Comparison of ENCODE assay signal across 21 mouse cellular contexts in the genomic region with DNA sequence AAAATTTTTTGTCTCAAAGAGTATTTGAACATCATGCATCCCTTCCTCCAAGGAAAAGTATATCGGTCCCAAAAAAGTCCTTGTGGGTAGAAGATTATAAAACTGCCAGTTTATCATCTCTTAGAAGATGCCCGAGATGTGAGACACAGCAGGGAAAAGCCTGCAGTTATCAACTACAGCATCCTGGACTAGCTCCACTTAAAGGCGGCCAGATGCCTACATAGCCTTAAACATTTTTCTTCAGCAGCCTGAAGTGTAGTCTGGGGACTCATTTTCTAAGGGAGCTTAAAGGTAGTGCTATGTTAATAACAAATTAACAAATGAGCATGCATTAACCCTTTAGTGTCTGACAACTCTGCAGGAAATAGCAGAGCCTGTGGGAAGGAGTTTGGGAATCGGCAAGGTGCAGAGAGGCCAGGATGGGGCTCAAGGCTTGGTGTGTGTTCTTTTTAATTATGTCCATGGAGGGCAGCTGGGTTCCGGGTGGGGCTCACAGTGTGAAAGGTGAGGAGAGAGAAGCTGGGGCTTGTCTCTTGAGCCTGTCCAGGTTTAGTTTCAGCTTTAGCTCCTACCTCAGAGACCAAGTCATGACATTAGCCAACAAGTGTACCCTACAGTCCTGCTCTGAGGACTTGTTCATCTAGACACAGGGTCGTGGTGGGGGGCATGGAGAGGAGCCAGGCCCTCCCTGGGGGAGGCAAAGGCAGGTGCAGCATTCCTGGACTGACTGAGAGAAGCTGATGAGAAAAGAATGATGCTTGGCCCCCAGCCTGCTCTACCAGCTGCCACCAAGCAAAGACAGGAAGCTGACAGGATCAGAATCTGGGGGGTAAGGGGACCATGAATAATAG.
DNase-seq lines count a peak whose midpoint lies in the region; ATAC-seq and TF ChIP-seq lines count a peak whose summit lies in the region.
"Had no signal": no experiment of that assay in that cellular context is flagged by ENCODE, and none has a peak within 500 bp of the region (broad histone marks: within the 10 kb centered on the region; RNA-seq: fewer than 3 reads in every experiment).

No protein-coding gene starts in this region.

- no peak for TF ChIP-seq CTCF in gastrocnemius, adult 2 months (IDR thresholded peaks at IDR 0.05)

- no peaks in the 10 kb centered on the region for H3K27me3 ChIP-seq in midbrain, embryonic 11.5 days (ENCODE audit: control insufficient read depth, insufficient read depth, low read length)
- H3K27me3 ChIP-seq in midbrain, embryonic 13.5 days, result no peaks in the 10 kb centered on the region
- no peaks in the 10 kb centered on the region for H3K27me3 ChIP-seq in embryonic facial prominence, embryonic 12.5 days
- H3K27me3 ChIP-seq in limb, embryonic 12.5 days, result no peaks in the 10 kb centered on the region
- H3K27me3 ChIP-seq: embryonic facial prominence, embryonic 13.5 days; forebrain, embryonic 13.5 days; heart, embryonic 15.5 days; hindbrain, embryonic 13.5 days; intestine, embryonic 15.5 days had no signal

- no peak overlapping the region for H3K4me2 ChIP-seq in midbrain, embryonic 11.5 days
- H3K4me2 ChIP-seq in midbrain, embryonic 13.5 days (replicated peaks), result no peak overlapping the region
- H3K4me2 ChIP-seq in embryonic facial prominence, embryonic 12.5 days (replicated peaks), result peak overlapping the region; percentile 27; the same call in 1 of the 2 replicates
- H3K4me2 ChIP-seq in limb, embryonic 12.5 days, result no peak overlapping the region
- H3K4me2 ChIP-seq: embryonic facial prominence, embryonic 13.5 days; forebrain, embryonic 13.5 days; heart, embryonic 11.5 days; heart, embryonic 15.5 days; hindbrain, embryonic 13.5 days; intestine, embryonic 15.5 days had no signal

- intact Hi-C loops in heart, postnatal 25 days (cut with DNase I), result loop anchor here (2.0 kb wide), 1 partner anchor 13 kb away; no protein-coding TSS in a partner anchor
- intact Hi-C loops in gastrocnemius, adult 2 months (cut with DNase I), result loop anchor here (5.0 kb wide), 1 partner anchor 282 kb away; no protein-coding TSS in a partner anchor

- H3K27ac ChIP-seq in midbrain, embryonic 11.5 days (ENCODE audit: low read depth, low read length), result no peak overlapping the region
- H3K27ac ChIP-seq in midbrain, embryonic 13.5 days, result no peak overlapping the region
- H3K27ac ChIP-seq in embryonic facial prominence, embryonic 12.5 days, result no peak overlapping the region; the same call in 1 of the 2 replicates
- H3K27ac ChIP-seq in limb, embryonic 12.5 days, result no peak overlapping the region
- H3K27ac ChIP-seq in gastrocnemius, adult 2 months, result no peak overlapping the region
- H3K27ac ChIP-seq: embryonic facial prominence, embryonic 13.5 days; forebrain, embryonic 13.5 days; heart, adult 2 months; heart, embryonic 15.5 days; hindbrain, embryonic 13.5 days; intestine, embryonic 15.5 days had no signal

- H3K9me3 ChIP-seq in midbrain, embryonic 11.5 days (ENCODE audit: control insufficient read depth, low read length), result no peaks in the 10 kb centered on the region
- no peaks in the 10 kb centered on the region for H3K9me3 ChIP-seq in midbrain, embryonic 13.5 days
- no peaks in the 10 kb centered on the region for H3K9me3 ChIP-seq in embryonic facial prominence, embryonic 12.5 days
- H3K9me3 ChIP-seq in limb, embryonic 12.5 days, result no peaks in the 10 kb centered on the region
- H3K9me3 ChIP-seq: embryonic facial prominence, embryonic 13.5 days; forebrain, embryonic 13.5 days; heart, embryonic 15.5 days; hindbrain, embryonic 13.5 days; intestine, embryonic 15.5 days had no signal

- DNase-seq in heart, adult 11 months, result peak; percentile 78
- no peak for DNase-seq in heart, postnatal 25 days (ENCODE audit: low spot score)
- DNase-seq in midbrain, embryonic 11.5 days (ENCODE audit: low spot score, missing footprints), result peak; percentile 82
- no peak for DNase-seq in c-Kit-positive CD71-positive TER-119-positive erythroid progenitor cells, embryonic 14.5 days (ENCODE audit: low spot score)
- DNase-seq in gastrocnemius, adult 2 months, result no peak
- DNase-seq: adrenal gland, adult 2 months; adrenal gland, postnatal 25 days; cerebellum, adult 8-10 months; forebrain, postnatal 0 days; gastrocnemius, postnatal 10 days; heart, adult 2 months; heart, postnatal 14 days had no signal

- WGBS in midbrain, embryonic 11.5 days, result 85% methylated on average over 6 of the region's 6 CpGs
- WGBS in midbrain, embryonic 13.5 days, result 83% methylated on average over 6 of the region's 6 CpGs
- WGBS in embryonic facial prominence, embryonic 12.5 days, result 43% methylated on average over 6 of the region's 6 CpGs
- WGBS in limb, embryonic 12.5 days, result 43% methylated on average over 6 of the region's 6 CpGs

- ATAC-seq in midbrain, embryonic 11.5 days (ENCODE audit: low FRiP score), result no peak
- no peak for ATAC-seq in midbrain, embryonic 13.5 days
- ATAC-seq in embryonic facial prominence, embryonic 12.5 days (ENCODE audit: insufficient number of reproducible peaks, insufficient read depth, low FRiP score, low TSS enrichment), result peak; percentile 18; the same call in 1 of the 2 replicates
- ATAC-seq in limb, embryonic 12.5 days (ENCODE audit: insufficient number of reproducible peaks, insufficient read depth, low FRiP score, low TSS enrichment, low read depth), result peak; percentile 70; the same call in 1 of the 2 replicates
- ATAC-seq: forebrain, embryonic 13.5 days; forebrain, postnatal 0 days; intestine, embryonic 15.5 days had no signal

- H3K9ac ChIP-seq in midbrain, embryonic 11.5 days (ENCODE audit: low read length), result no peak overlapping the region
- H3K9ac ChIP-seq in midbrain, embryonic 13.5 days (replicated peaks), result no peak overlapping the region
- no peak overlapping the region for H3K9ac ChIP-seq in embryonic facial prominence, embryonic 12.5 days
- no peak overlapping the region for H3K9ac ChIP-seq in limb, embryonic 12.5 days (replicated peaks)
- H3K9ac ChIP-seq: embryonic facial prominence, embryonic 13.5 days; forebrain, embryonic 13.5 days; forebrain, postnatal 0 days; heart, embryonic 15.5 days; hindbrain, embryonic 13.5 days; intestine, embryonic 15.5 days had no signal

- peaks cover 7% of the 10 kb centered on the region for H3K4me1 ChIP-seq in midbrain, embryonic 11.5 days (ENCODE audit: control insufficient read depth, insufficient read depth, low read length)
- H3K4me1 ChIP-seq in midbrain, embryonic 13.5 days (replicated peaks), result peaks cover 10% of the 10 kb centered on the region
- peaks cover 17% of the 10 kb centered on the region for H3K4me1 ChIP-seq in embryonic facial prominence, embryonic 12.5 days
- peaks cover 18% of the 10 kb centered on the region for H3K4me1 ChIP-seq in limb, embryonic 12.5 days (replicated peaks)
- H3K4me1 ChIP-seq: heart, embryonic 15.5 days; intestine, embryonic 15.5 days had no signal

- H3K36me3 ChIP-seq in midbrain, embryonic 11.5 days (ENCODE audit: control insufficient read depth, insufficient read depth, low read length), result no peaks in the 10 kb centered on the region
- H3K36me3 ChIP-seq in midbrain, embryonic 13.5 days, result no peaks in the 10 kb centered on the region
- peaks cover 12% of the 10 kb centered on the region; the same call in 1 of the 2 replicates for H3K36me3 ChIP-seq in embryonic facial prominence, embryonic 12.5 days
- peaks cover 13% of the 10 kb centered on the region; the same call in 1 of the 2 replicates for H3K36me3 ChIP-seq in limb, embryonic 12.5 days
- H3K36me3 ChIP-seq: hindbrain, embryonic 13.5 days; intestine, embryonic 15.5 days had no signal

- no peak overlapping the region for H3K4me3 ChIP-seq in midbrain, embryonic 11.5 days (ENCODE audit: low read depth, low read length)
- H3K4me3 ChIP-seq in midbrain, embryonic 13.5 days (replicated peaks), result no peak overlapping the region
- H3K4me3 ChIP-seq in embryonic facial prominence, embryonic 12.5 days, result no peak overlapping the region
- no peak overlapping the region for H3K4me3 ChIP-seq in limb, embryonic 12.5 days (replicated peaks)
- no peak overlapping the region for H3K4me3 ChIP-seq in gastrocnemius, adult 2 months
- H3K4me3 ChIP-seq: embryonic facial prominence, embryonic 13.5 days; forebrain, embryonic 13.5 days; heart, adult 2 months; heart, embryonic 15.5 days; hindbrain, embryonic 13.5 days; intestine, embryonic 15.5 days had no signal

Comparison
In these comparisons a context has a peak if more than half of its experiments do, and no peak if none do; other contexts are left out.
1. DNase-seq: peak in heart, adult 11 months (single experiment) and midbrain, embryonic 11.5 days (single experiment); none in heart, postnatal 25 days (single experiment), c-Kit-positive CD71-positive TER-119-positive erythroid progenitor cells, embryonic 14.5 days (single experiment) and gastrocnemius, adult 2 months (single experiment).
2. ATAC-seq: peak in embryonic facial prominence, embryonic 12.5 days (single experiment) and limb, embryonic 12.5 days (single experiment); none in midbrain, embryonic 11.5 days (single experiment) and midbrain, embryonic 13.5 days (single experiment).